ENCODE assay signal across 11 mouse cellular contexts in the genomic region with DNA sequence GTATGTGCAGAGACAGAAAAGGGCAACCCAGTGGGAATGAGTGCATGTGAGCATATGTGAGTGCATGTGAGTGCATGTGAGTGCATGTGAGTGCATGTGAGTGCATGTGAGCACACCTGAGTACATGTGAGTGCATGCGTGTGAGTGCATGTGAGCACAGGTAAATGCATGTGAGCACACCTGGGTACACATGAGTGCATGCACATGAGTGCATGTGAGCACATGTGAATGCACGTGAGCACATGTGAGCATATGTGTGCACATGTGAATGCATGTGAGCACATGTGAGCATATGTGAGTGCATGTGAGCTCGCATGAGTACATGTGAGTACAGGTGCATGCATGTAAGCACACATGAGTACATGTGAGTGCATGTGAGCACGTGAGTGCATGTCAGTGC.
"Had no signal": no experiment of that assay in that cellular context is flagged by ENCODE, and none has a peak within 500 bp of the region (broad histone marks: within the 10 kb centered on the region; RNA-seq: fewer than 3 reads in every experiment).

No protein-coding gene starts in this region.

- H3K9me3 ChIP-seq: midbrain, embryonic 13.5 days; midbrain, embryonic 15.5 days; neural tube, embryonic 12.5 days had no signal

- H3K27me3 ChIP-seq: midbrain, embryonic 13.5 days; midbrain, embryonic 15.5 days; neural tube, embryonic 12.5 days had no signal

- H3K36me3 ChIP-seq: midbrain, embryonic 13.5 days; midbrain, embryonic 15.5 days; neural tube, embryonic 12.5 days had no signal

- ATAC-seq: midbrain, embryonic 13.5 days; midbrain, embryonic 15.5 days had no signal

- DNase-seq: lung, adult 18-20 months; lung, embryonic 14.5 days; lung, postnatal 10 days; lung, postnatal 4 days; right cerebral cortex, postnatal 14 days; thymus, adult 18-20 months; thymus, postnatal 14 days; thymus, postnatal 36 days had no signal

- H3K4me3 ChIP-seq: midbrain, embryonic 13.5 days; midbrain, embryonic 15.5 days; neural tube, embryonic 12.5 days had no signal

- H3K4me1 ChIP-seq: midbrain, embryonic 13.5 days; midbrain, embryonic 15.5 days; neural tube, embryonic 12.5 days had no signal
